Mouse (Mus musculus) G1E (cell line): ENCODE measurements around the gene Pptc7. TPM values are rescaled to one million over a fixed set of nuclear protein-coding genes. Genes with fewer than 3 reads are reported as not detected.

Experiments
- ATAC-seq: 2 replicates; pipeline ENCODE4 v1.8.0; 2016; ENCODE audit warnings: mild to moderate bottlenecking; ENCODE audit not compliant: insufficient number of reproducible peaks, poor library complexity, low FRiP score, severe bottlenecking; ENCODE audit errors: extremely low read depth
- DNase-seq: peaks from one replicate; pipeline ENCODE4 v3.0.0; 2012; ENCODE audit warnings: low spot score
- H3K27me3 ChIP-seq: 2 replicates; pipeline ENCODE4 v1.6.1; 2012; ENCODE audit warnings: mild to moderate bottlenecking, low read length, inconsistent platforms; ENCODE audit not compliant: insufficient read depth
- H3K36me3 ChIP-seq: replicated peaks from 2 replicates; pipeline ENCODE3; 2012; ENCODE audit warnings: mild to moderate bottlenecking, inconsistent platforms
- H3K4me1 ChIP-seq: 2 replicates; pipeline ENCODE4 v1.6.1; 2012; ENCODE audit warnings: low read depth, low read length, inconsistent platforms, mixed read lengths; ENCODE audit not compliant: insufficient read depth
- H3K4me3 ChIP-seq: 2 replicates; pipeline ENCODE4 v1.5.1; 2012; ENCODE audit warnings: low read depth, mild to moderate bottlenecking, inconsistent platforms, low read length, moderate library complexity, mixed read lengths
- H3K9me3 ChIP-seq: replicated peaks from 2 replicates; pipeline ENCODE4 v1.6.1; 2012; ENCODE audit warnings: inconsistent platforms
- CTCF ChIP-seq: IDR thresholded peaks from 2 replicates; pipeline ENCODE4 v1.5.1; 2012; ENCODE audit warnings: low read depth, low read length, inconsistent platforms, mixed read lengths
- GATA1 ChIP-seq: IDR thresholded peaks from 2 replicates; pipeline ENCODE4 v1.6.1; 2012; ENCODE audit warnings: borderline replicate concordance, low read length, inconsistent platforms, mixed read lengths
- GATA2 ChIP-seq: IDR thresholded peaks from 2 replicates; pipeline ENCODE4 v1.6.1; 2012; ENCODE audit warnings: low read depth, low read length, inconsistent platforms, borderline replicate concordance
- POLR2AphosphoS5 ChIP-seq: IDR thresholded peaks from 2 replicates; pipeline ENCODE4 v1.6.1; 2012; ENCODE audit warnings: low read depth, low read length, inconsistent platforms; ENCODE audit not compliant: insufficient replicate concordance
- TAL1 ChIP-seq: conservative IDR thresholded peaks from 2 replicates; pipeline ENCODE4 v1.6.1; 2012; ENCODE audit warnings: low read depth, low read length, inconsistent platforms, mixed read lengths
- polyA plus RNA-seq: library from polyadenylated mRNA; stranded (reverse); fragments of >175 nt; gene quantifications from 2 replicates; pipeline ENCODE4 v1.2.3, GENCODE M21; 2012
- total RNA-seq, 2 experiments: library from RNA; stranded (forward) in 1 of 2; stranded (reverse) in 1 of 2; fragments of 200-1000 nt in 1 of 2; fragments of >200 nt in 1 of 2; fragmentation: Nextera tagmentation in 1 of 2; gene quantifications; 2 replicates each; pipeline ENCODE4 v1.2.3; 2014 to 2017

Gene Pptc7
- total and polyA plus RNA-seq, 3 experiments = 10.6 to 16.7 (median 12.5) TPM

- ATAC-seq (no peak), DNase-seq (no peak)
- H3K36me3 ChIP-seq = no peaks in the 10 kb centered on the region
- H3K27me3 ChIP-seq = peaks cover 34% of the 10 kb centered on the region
- no peaks in the 10 kb centered on the region for H3K9me3 ChIP-seq
- H3K4me3 ChIP-seq = no peak overlapping the region
- TF ChIP-seq POLR2AphosphoS5 = no peak
- no peak for TF ChIP-seq TAL1
- TF ChIP-seq GATA1 = no peak
- no peak for TF ChIP-seq GATA2
- peaks cover 23% of the 10 kb centered on the region for H3K4me1 ChIP-seq
These were observed 4.3 kb upstream of the Pptc7 start for GRCm38 (mm10) chr5:122279799-122280421.

GRCm38 (mm10) chr5:122280422-122280826, 3.7 kb upstream of the Pptc7 start:
- ATAC-seq (no peak), DNase-seq (no peak)
- Histone ChIP-seq H3K36me3 (no peaks in the 10 kb centered on the region), H3K27me3 (peaks cover 29% of the 10 kb centered on the region), H3K4me3 (no peak overlapping the region), H3K4me1 (peaks cover 28% of the 10 kb centered on the region), H3K9me3 (no peaks in the 10 kb centered on the region)
- TF ChIP-seq CTCF (no peak), TAL1 (no peak), GATA2 (no peak), POLR2AphosphoS5 (no peak), GATA1 (no peak)

- H3K9me3 ChIP-seq = no peaks in the 10 kb centered on the region
- peaks cover 24% of the 10 kb centered on the region for H3K27me3 ChIP-seq
- H3K36me3 ChIP-seq = no peaks in the 10 kb centered on the region
- TF ChIP-seq GATA1 (no peak), POLR2AphosphoS5 (no peak), GATA2 (no peak), CTCF (no peak), TAL1 (no peak)
- H3K4me1 ChIP-seq = peaks cover 33% of the 10 kb centered on the region
- no peak overlapping the region for H3K4me3 ChIP-seq
- DNase-seq = no peak
- no peak for ATAC-seq
These were observed 3.2 kb upstream of the Pptc7 start for GRCm38 (mm10) chr5:122280827-122281462.

GRCm38 (mm10) chr5:122283828-122284182, 360 bp upstream of the Pptc7 start:
- DNase-seq (no peak), ATAC-seq (no peak)
- H3K27me3 ChIP-seq = peaks cover 16% of the 10 kb centered on the region
- peaks cover 36% of the 10 kb centered on the region for H3K4me1 ChIP-seq
- TF ChIP-seq GATA1 (no peak), GATA2 (no peak), POLR2AphosphoS5 (no peak), CTCF (no peak), TAL1 (no peak)
- peaks cover 27% of the 10 kb centered on the region for H3K36me3 ChIP-seq
- H3K4me3 ChIP-seq = peak overlapping the region; percentile 76
- H3K9me3 ChIP-seq = no peaks in the 10 kb centered on the region

DNA sequence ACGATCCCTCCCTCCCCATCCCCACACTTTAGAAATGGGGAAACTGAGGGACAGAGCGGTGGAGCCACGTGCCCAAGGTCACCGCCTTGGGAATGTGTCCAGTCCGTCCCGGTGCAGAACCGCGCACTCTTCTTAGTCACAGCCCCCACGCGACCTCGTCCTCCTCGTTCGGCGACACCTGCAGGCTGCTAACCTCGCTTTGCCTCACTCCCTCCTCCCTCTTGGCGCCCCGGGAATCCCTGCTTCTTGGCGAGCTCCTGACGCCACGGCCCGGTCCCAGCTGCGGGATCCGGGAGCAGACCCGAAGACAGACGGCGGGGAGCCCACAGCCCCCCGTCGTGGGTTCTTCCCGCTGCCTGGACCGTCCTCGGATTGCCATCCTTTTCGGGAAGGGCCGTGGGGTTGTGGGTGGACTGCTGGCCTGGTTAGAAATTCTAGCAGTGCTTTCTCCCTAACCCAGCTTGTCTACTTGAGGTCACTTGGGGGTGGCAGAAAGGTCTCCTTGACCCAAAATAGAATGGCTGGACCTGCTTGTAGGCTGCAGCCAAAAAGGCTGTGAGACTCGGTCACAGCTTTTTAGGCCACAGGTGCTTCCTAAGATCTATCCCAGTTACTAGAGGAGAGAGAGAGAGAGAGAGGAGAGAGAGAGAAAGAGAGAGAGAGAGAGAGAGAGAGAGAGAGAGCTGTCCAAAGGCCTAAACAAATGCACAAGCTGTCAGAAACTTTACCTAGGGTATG, 1.0 kb downstream of the Pptc7 start:
- Histone ChIP-seq H3K4me3 (peak overlapping the region; percentile 76), H3K4me1 (peaks cover 39% of the 10 kb centered on the region), H3K9me3 (no peaks in the 10 kb centered on the region), H3K36me3 (peaks cover 38% of the 10 kb centered on the region), H3K27me3 (peaks cover 10% of the 10 kb centered on the region)
- DNase-seq = peak; percentile 58
- TF ChIP-seq GATA2 (no peak), CTCF (no peak), GATA1 (no peak), TAL1 (no peak), POLR2AphosphoS5 (no peak)
- no peak for ATAC-seq

- peaks cover 38% of the 10 kb centered on the region for H3K36me3 ChIP-seq
- H3K4me3 ChIP-seq = peak overlapping the region; percentile 76; the same call in 1 of the 2 replicates
- peaks cover 5% of the 10 kb centered on the region for H3K27me3 ChIP-seq
- TF ChIP-seq TAL1 = no peak
- no peak for DNase-seq
- ATAC-seq = no peak
- H3K9me3 ChIP-seq = no peaks in the 10 kb centered on the region
- peaks cover 39% of the 10 kb centered on the region for H3K4me1 ChIP-seq
These were observed 1.6 kb downstream of the Pptc7 start for GRCm38 (mm10) chr5:122285767-122286150.
